Mouse (Mus musculus) ES-E14 (cell line): ENCODE results near the gene Nanos3.

ENCODE experiments used
- MAFK ChIP-seq: IDR thresholded peaks from 2 replicates; pipeline ENCODE4 v1.6.1; 2014; ENCODE audit warnings: mild to moderate bottlenecking, low read depth, low read length, inconsistent platforms; ENCODE audit not compliant: insufficient read depth
- ZC3H11A ChIP-seq: IDR thresholded peaks from 2 replicates; pipeline ENCODE4 v1.6.1; 2012; ENCODE audit warnings: low read depth, mild to moderate bottlenecking, inconsistent platforms, low read length, borderline replicate concordance
- ZNF384 ChIP-seq: IDR thresholded peaks from 2 replicates; pipeline ENCODE4 v1.6.1; 2012; ENCODE audit warnings: low read depth, low read length, inconsistent platforms

- no peak for TF ChIP-seq ZC3H11A
- TF ChIP-seq ZNF384, result no peak
- TF ChIP-seq MAFK, result no peak
Measured at GRCm38 (mm10) chr8:84223322-84224029, 38.5 kb upstream of the Nanos3 start.
